ENCODE assay signal across 10 mouse cellular contexts in genomic region chr8:13667917-13668316, GRCm38 (mm10). TPM values are rescaled to one million over a fixed set of nuclear protein-coding genes. Genes with fewer than 3 reads are reported as not detected.
DNase-seq lines count a peak whose midpoint lies in the region; ATAC-seq and TF ChIP-seq lines count a peak whose summit lies in the region.
"Had no signal": no experiment of that assay in that cellular context is flagged by ENCODE, and none has a peak within 500 bp of the region (broad histone marks: within the 10 kb centered on the region; RNA-seq: fewer than 3 reads in every experiment).

No protein-coding gene starts in this region.

- no peak overlapping the region for H3ac ChIP-seq in myocyte (ENCODE audit: control insufficient read depth, insufficient read length)

- H3K9ac ChIP-seq in forebrain, postnatal 0 days = no peak overlapping the region
- no peak overlapping the region for H3K9ac ChIP-seq in forebrain, embryonic 11.5 days (ENCODE audit: low read length)
- H3K9ac ChIP-seq in lung, embryonic 15.5 days = no peak overlapping the region
- no peak overlapping the region for H3K9ac ChIP-seq in heart, embryonic 15.5 days

- TF ChIP-seq POLR2A in myocyte (IDR thresholded peaks at IDR 0.05; ENCODE audit: insufficient read length, low read depth) = peak; percentile 6

- no peaks in the 10 kb centered on the region for H3K4me1 ChIP-seq in forebrain, postnatal 0 days (ENCODE audit: insufficient read depth)
- H3K4me1 ChIP-seq in forebrain, embryonic 11.5 days (replicated peaks; ENCODE audit: control insufficient read depth, insufficient read depth, low read length) = no peaks in the 10 kb centered on the region
- H3K4me1 ChIP-seq in lung, embryonic 15.5 days = peaks cover 65% of the 10 kb centered on the region
- peaks cover 84% of the 10 kb centered on the region for H3K4me1 ChIP-seq in heart, embryonic 15.5 days (replicated peaks)

- no peak for DNase-seq in forebrain, postnatal 0 days
- DNase-seq in forebrain, embryonic 11.5 days (ENCODE audit: low spot score) = no peak
- DNase-seq in lung, postnatal 25 days (ENCODE audit: low spot score) = no peak
- no peak for DNase-seq in thymus, postnatal 14 days
- no peak for DNase-seq in layer of hippocampus, postnatal 25 days (ENCODE audit: extremely low spot score in 1 of 2, low spot score in 1 of 2)

- WGBS in forebrain, postnatal 0 days = 76% methylated on average over 4 of the region's 4 CpGs
- 70% methylated on average over 4 of the region's 4 CpGs for WGBS in forebrain, embryonic 11.5 days
- WGBS in lung, embryonic 15.5 days = 54% methylated on average over 4 of the region's 4 CpGs
- 64% methylated on average over 4 of the region's 4 CpGs for WGBS in heart, embryonic 15.5 days

- 0 out of 2 replicates have a peak, but pooled peaks have one; percentile 47 for ATAC-seq in forebrain, postnatal 0 days
- ATAC-seq in forebrain, embryonic 11.5 days (replicated peaks; ENCODE audit: low FRiP score) = no peak
- ATAC-seq in lung, embryonic 15.5 days (ENCODE audit: borderline replicate concordance, extremely low read depth, low FRiP score, low TSS enrichment) = peak; percentile 53; the same call in 1 of the 2 replicates
- ATAC-seq in heart, embryonic 15.5 days (replicated peaks; ENCODE audit: insufficient number of reproducible peaks, insufficient read depth, low FRiP score, low read depth) = no peak

- TF ChIP-seq CTCF in forebrain, postnatal 0 days (IDR thresholded peaks at IDR 0.05; ENCODE audit: low read depth) = peak; percentile 50

- no peaks in the 10 kb centered on the region for H3K9me3 ChIP-seq in forebrain, postnatal 0 days (ENCODE audit: low read length)
- no peaks in the 10 kb centered on the region for H3K9me3 ChIP-seq in forebrain, embryonic 11.5 days (ENCODE audit: control insufficient read depth, low read length)
- H3K9me3 ChIP-seq in lung, embryonic 15.5 days = no peaks in the 10 kb centered on the region
- H3K9me3 ChIP-seq in heart, embryonic 15.5 days (replicated peaks) = no peaks in the 10 kb centered on the region

- no peaks in the 10 kb centered on the region for H3K36me3 ChIP-seq in forebrain, postnatal 0 days (ENCODE audit: insufficient read depth)
- H3K36me3 ChIP-seq in forebrain, embryonic 11.5 days (ENCODE audit: control insufficient read depth, insufficient read depth, low read length) = no peaks in the 10 kb centered on the region
- H3K36me3 ChIP-seq in lung, embryonic 15.5 days = no peaks in the 10 kb centered on the region
- no peaks in the 10 kb centered on the region for H3K36me3 ChIP-seq in heart, embryonic 15.5 days
- H3K36me3 ChIP-seq in myocyte (ENCODE audit: control insufficient read depth, insufficient read depth) = no peaks in the 10 kb centered on the region

- no peak overlapping the region for H3K4me2 ChIP-seq in forebrain, postnatal 0 days (ENCODE audit: low read depth)
- no peak overlapping the region for H3K4me2 ChIP-seq in forebrain, embryonic 11.5 days (ENCODE audit: low read depth, low read length, severe bottlenecking)
- no peak overlapping the region for H3K4me2 ChIP-seq in lung, embryonic 15.5 days
- H3K4me2 ChIP-seq in heart, embryonic 15.5 days = peak overlapping the region; percentile 29; the same call in 1 of the 2 replicates
- peak overlapping the region; percentile 87 for H3K4me2 ChIP-seq in myocyte (ENCODE audit: low read depth)

- H3K27me3 ChIP-seq in forebrain, postnatal 0 days (ENCODE audit: insufficient read depth, low read length) = no peaks in the 10 kb centered on the region
- no peaks in the 10 kb centered on the region for H3K27me3 ChIP-seq in forebrain, embryonic 11.5 days (ENCODE audit: control insufficient read depth, insufficient read depth, low read length)
- no peaks in the 10 kb centered on the region for H3K27me3 ChIP-seq in lung, embryonic 15.5 days
- H3K27me3 ChIP-seq in heart, embryonic 15.5 days = no peaks in the 10 kb centered on the region
- no peaks in the 10 kb centered on the region for H3K27me3 ChIP-seq in myocyte (ENCODE audit: control insufficient read depth, insufficient read depth, insufficient read length)

- H3K27ac ChIP-seq in forebrain, postnatal 0 days (ENCODE audit: low read depth, low read length) = no peak overlapping the region
- no peak overlapping the region for H3K27ac ChIP-seq in forebrain, embryonic 11.5 days (ENCODE audit: low read depth, low read length)
- H3K27ac ChIP-seq in lung, embryonic 15.5 days = peak overlapping the region; percentile 90
- H3K27ac ChIP-seq in heart, embryonic 15.5 days = peak overlapping the region; percentile 82

- H3K4me3 ChIP-seq in forebrain, postnatal 0 days (ENCODE audit: low read depth, low read length) = no peak overlapping the region
- no peak overlapping the region for H3K4me3 ChIP-seq in forebrain, embryonic 11.5 days (ENCODE audit: low read depth, low read length)
- H3K4me3 ChIP-seq in lung, embryonic 15.5 days = no peak overlapping the region
- H3K4me3 ChIP-seq in heart, embryonic 15.5 days = no peak overlapping the region
- H3K4me3 ChIP-seq in myocyte = no peak overlapping the region

- peaks cover 92% of the 10 kb centered on the region for H3K79me2 ChIP-seq in myocyte (ENCODE audit: control insufficient read depth, insufficient read depth)

TF ChIP-seq in myocyte, 11 proteins besides CTCF, POLR2A, EP300 and RAD21:
- TF ChIP-seq USF1 (IDR thresholded peaks at IDR 0.05; ENCODE audit: low read depth) (no peak), MYOD1 (IDR thresholded peaks at IDR 0.05; ENCODE audit: control insufficient read depth in 1 of 3, insufficient read length in 2 of 3, low read depth in 2 of 3) (peak in 1 of 3 experiments; percentile 32), POLR2AphosphoS2 (IDR thresholded peaks at IDR 0.05; ENCODE audit: insufficient read length, low read depth) (no peak), E2F4 (IDR thresholded peaks at IDR 0.05; ENCODE audit: insufficient read depth) (no peak), SRF (IDR thresholded peaks at IDR 0.05; ENCODE audit: control insufficient read depth, insufficient read length, low read depth) (peak; percentile 36), MAX (IDR thresholded peaks at IDR 0.05; ENCODE audit: low read depth) (no peak)

RNA-seq across cellular contexts. Expression of gene Rasa3, which starts 9.5 kb away (rescaled TPM):
- total RNA-seq in forebrain, postnatal 0 days (2014; rRNA removed) = 49.7 and 51.3 TPM in 2 replicates
- 16.6 and 24.3 TPM in 2 replicates for polyA plus RNA-seq in forebrain, postnatal 0 days (2015; fragmentation: Nextera tagmentation; extraction: Ambion mirVana)
- 28.0 and 28.6 TPM in 2 replicates for polyA plus RNA-seq in forebrain, embryonic 11.5 days (2014; fragmentation: Nextera tagmentation; extraction: Ambion mirVana)
- 42.8 and 45.6 TPM in 2 replicates for polyA plus RNA-seq in lung, embryonic 15.5 days (2015; fragmentation: Nextera tagmentation; extraction: Ambion mirVana)
- polyA plus RNA-seq in heart, embryonic 15.5 days (2015; fragmentation: Nextera tagmentation; extraction: Ambion mirVana) = 19.0 and 28.5 TPM in 2 replicates
- polyA plus RNA-seq in myocyte (2012; fragmentation: generic; extraction: Trizol) = 39.6 TPM
- total RNA-seq in layer of hippocampus, postnatal 25 days (2021) = 10 to 100 TPM; 58.5 to 66.2 TPM

RNA-seq across cellular contexts. Expression of gene Cfap97d2, which starts 37.8 kb away (rescaled TPM):
- total RNA-seq in forebrain, postnatal 0 days (2014; rRNA removed) = 0.77 and 1.6 TPM in 2 replicates
- 0.73 and 1.7 TPM in 2 replicates for polyA plus RNA-seq in forebrain, postnatal 0 days (2015; fragmentation: Nextera tagmentation; extraction: Ambion mirVana)
- polyA plus RNA-seq in forebrain, embryonic 11.5 days (2014; fragmentation: Nextera tagmentation; extraction: Ambion mirVana) = 0.96 and 1.3 TPM in 2 replicates
- 0.17 and 0.24 TPM in 2 replicates for polyA plus RNA-seq in lung, embryonic 15.5 days (2015; fragmentation: Nextera tagmentation; extraction: Ambion mirVana)
- polyA plus RNA-seq in heart, embryonic 15.5 days (2015; fragmentation: Nextera tagmentation; extraction: Ambion mirVana) = not detected in 2 replicates
- polyA plus RNA-seq in myocyte (2012; fragmentation: generic; extraction: Trizol) = 0.02 TPM
- 1 to 10 TPM; 1.4 to 1.7 TPM for total RNA-seq in layer of hippocampus, postnatal 25 days (2021)
- total RNA-seq: gastrocnemius, postnatal 4 days; neutrophil, adult 5-6 weeks had no signal

Comparison
In these comparisons a context has a peak if more than half of its experiments do, and no peak if none do; other contexts are left out.
1. ATAC-seq: peak in forebrain, postnatal 0 days (single experiment) and lung, embryonic 15.5 days (single experiment); none in forebrain, embryonic 11.5 days (single experiment) and heart, embryonic 15.5 days (single experiment).
2. H3K27ac ChIP-seq: peak in lung, embryonic 15.5 days (single experiment) and heart, embryonic 15.5 days (single experiment); none in forebrain, postnatal 0 days (single experiment) and forebrain, embryonic 11.5 days (single experiment).
3. H3K4me2 ChIP-seq: peak in heart, embryonic 15.5 days (single experiment) and myocyte (single experiment); none in forebrain, postnatal 0 days (single experiment), forebrain, embryonic 11.5 days (single experiment) and lung, embryonic 15.5 days (single experiment).